Mouse (Mus musculus): ENCODE data around the gene Nanp.

The Nanp gene

GRCm38 (mm10) chr2:151008006-151008405 is 31.2 kb downstream of the Nanp start:
- peaks cover 4% of the 10 kb centered on the region; the same call in 1 of the 2 replicates for H3K27me3 ChIP-seq (ENCODE audit: control insufficient read depth, insufficient read depth, low read length, poor library complexity, severe bottlenecking)
- H3K36me3 ChIP-seq (ENCODE audit: control insufficient read depth, insufficient read depth, low read length, poor library complexity, severe bottlenecking): no peaks in the 10 kb centered on the region
- DNase-seq (ENCODE audit: low read depth, low spot score): no peak

GRCm38 (mm10) chr2:151006281-151006945 is 32.8 kb downstream of the Nanp start:
- peaks cover 4% of the 10 kb centered on the region; the same call in 1 of the 2 replicates for H3K27me3 ChIP-seq (ENCODE audit: control insufficient read depth, insufficient read depth, low read length, poor library complexity, severe bottlenecking)
- DNase-seq (ENCODE audit: low read depth, low spot score): no peak
- no peaks in the 10 kb centered on the region for H3K36me3 ChIP-seq (ENCODE audit: control insufficient read depth, insufficient read depth, low read length, poor library complexity, severe bottlenecking)

GRCm38 (mm10) chr2:151004390-151004789 is 34.8 kb downstream of the Nanp start:
- Histone ChIP-seq H3K27me3 (ENCODE audit: control insufficient read depth, insufficient read depth, low read length, poor library complexity, severe bottlenecking) (peaks cover 4% of the 10 kb centered on the region; the same call in 1 of the 2 replicates), H3K36me3 (ENCODE audit: control insufficient read depth, insufficient read depth, low read length, poor library complexity, severe bottlenecking) (no peaks in the 10 kb centered on the region)
- DNase-seq (ENCODE audit: low read depth, low spot score): no peak

DNA sequence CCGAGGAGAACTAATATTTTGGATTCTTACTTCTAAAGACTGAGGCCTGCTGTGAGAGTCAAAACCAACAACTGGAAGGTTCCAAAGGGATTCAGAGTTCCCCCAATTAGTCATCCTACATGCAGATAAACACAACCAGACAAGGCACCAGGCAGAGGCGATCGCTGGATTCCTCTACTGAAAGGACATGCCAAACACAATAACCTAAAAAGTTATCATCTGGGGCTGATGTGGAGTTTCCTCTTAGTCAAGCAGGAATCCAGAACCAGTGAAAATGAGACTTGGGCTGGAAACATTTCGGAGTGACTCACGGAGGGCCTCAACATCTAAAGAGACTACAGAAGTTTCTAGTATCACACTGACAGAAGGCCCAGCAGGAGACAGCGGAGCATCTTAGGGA is 35.4 kb downstream of the Nanp start:
- H3K36me3 ChIP-seq (ENCODE audit: control insufficient read depth, insufficient read depth, low read length, poor library complexity, severe bottlenecking): no peaks in the 10 kb centered on the region
- no peak for DNase-seq (ENCODE audit: low read depth, low spot score)
- no peaks in the 10 kb centered on the region; the same call in 1 of the 2 replicates for H3K27me3 ChIP-seq (ENCODE audit: control insufficient read depth, insufficient read depth, low read length, poor library complexity, severe bottlenecking)

DNA sequence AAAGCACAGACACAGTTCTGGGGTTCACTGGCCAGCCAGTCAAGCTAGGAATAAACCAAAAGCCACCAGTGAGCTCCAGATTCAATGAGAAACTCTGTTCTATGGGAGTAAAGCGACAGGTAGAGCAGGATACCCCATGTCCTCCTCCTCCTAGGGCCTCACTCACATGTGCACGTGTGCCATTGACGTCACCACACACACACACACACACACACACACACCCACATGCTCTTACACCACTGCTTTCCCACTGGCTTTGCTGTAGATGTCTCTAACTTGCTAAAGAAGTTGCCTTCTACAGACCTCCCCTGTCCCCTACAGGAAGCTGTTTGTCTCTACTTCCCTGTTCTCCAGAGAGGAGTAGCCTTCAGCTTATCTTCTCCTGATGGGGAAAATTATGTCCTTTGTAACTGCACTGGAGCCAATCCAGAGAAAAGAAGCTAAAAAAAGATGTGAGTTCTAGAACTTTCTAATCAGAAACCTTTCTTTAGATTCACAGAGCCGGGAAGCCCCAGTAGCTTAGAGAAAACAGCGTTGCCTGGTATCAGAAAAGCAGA is 37.5 kb downstream of the Nanp start:
- no peak for DNase-seq (ENCODE audit: low read depth, low spot score)
- no peaks in the 10 kb centered on the region for H3K27me3 ChIP-seq (ENCODE audit: control insufficient read depth, insufficient read depth, low read length, poor library complexity, severe bottlenecking)
- H3K36me3 ChIP-seq (ENCODE audit: control insufficient read depth, insufficient read depth, low read length, poor library complexity, severe bottlenecking): no peaks in the 10 kb centered on the region

DNA sequence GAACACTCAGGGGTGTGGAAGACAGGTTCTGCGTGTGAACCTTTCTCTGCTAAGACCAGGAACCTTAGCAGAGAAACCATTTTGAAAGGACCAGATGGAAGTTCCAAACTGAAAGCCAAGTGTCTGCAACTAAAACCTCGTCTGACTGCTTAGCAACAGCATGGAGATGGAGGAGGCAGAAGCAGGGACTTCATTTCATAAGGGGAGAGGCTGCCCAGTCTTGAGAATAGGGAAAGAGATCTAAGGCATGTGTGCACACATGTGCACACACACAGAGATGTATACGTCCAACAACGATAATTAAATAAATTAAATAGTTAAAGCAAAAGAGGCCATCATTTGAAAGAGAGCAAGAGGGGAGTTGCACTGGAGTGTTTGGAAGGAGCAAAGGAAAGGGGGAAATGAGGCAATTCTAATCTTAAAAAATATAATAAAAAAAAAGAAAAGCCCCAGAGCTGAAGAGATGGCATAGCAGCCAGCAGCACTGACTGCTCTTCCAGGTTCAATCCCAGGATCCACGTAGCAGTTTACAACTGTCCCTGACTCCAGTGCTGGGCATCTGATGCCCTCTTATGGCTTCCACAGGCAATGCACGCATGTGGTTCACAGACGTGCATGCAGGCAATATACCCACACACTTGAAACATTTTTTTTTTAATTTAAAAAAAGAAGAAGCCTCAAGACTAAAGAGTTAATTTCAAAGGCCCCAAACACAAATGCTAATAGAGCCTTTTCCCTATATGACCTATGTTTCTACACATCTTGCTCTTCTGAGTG is 38.6 kb downstream of the Nanp start:
- H3K27me3 ChIP-seq (ENCODE audit: control insufficient read depth, insufficient read depth, low read length, poor library complexity, severe bottlenecking): no peaks in the 10 kb centered on the region
- peak; percentile 57 for DNase-seq (ENCODE audit: low read depth, low spot score)
- H3K36me3 ChIP-seq (ENCODE audit: control insufficient read depth, insufficient read depth, low read length, poor library complexity, severe bottlenecking): no peaks in the 10 kb centered on the region

- DNase-seq (ENCODE audit: low read depth, low spot score): no peak
- Histone ChIP-seq H3K36me3 (ENCODE audit: control insufficient read depth, insufficient read depth, low read length, poor library complexity, severe bottlenecking) (no peaks in the 10 kb centered on the region), H3K27me3 (ENCODE audit: control insufficient read depth, insufficient read depth, low read length, poor library complexity, severe bottlenecking) (no peaks in the 10 kb centered on the region)
Observed at GRCm38 (mm10) chr2:150999021-150999420, 40.2 kb downstream of the Nanp start.

DNA sequence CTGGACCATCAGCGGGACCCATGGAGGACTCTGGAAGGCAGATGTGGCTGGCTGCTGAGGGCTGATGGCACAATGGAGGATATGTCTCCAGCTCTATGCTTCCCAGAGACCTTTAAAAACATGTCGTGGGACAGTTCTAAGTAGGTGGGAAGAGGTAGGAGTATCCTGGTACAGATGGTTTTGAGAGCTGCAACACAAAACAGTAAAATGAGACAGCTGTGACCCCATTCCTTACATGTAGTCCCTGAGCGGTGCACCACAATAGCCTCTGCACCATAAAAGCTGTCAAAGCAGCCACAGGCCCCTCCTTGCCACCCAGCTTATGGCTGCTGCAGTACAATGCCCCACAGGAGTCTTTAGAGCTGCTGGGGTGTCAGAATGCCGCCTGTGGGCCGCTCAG is 41.6 kb downstream of the Nanp start:
- DNase-seq (ENCODE audit: low read depth, low spot score): no peak
- Histone ChIP-seq H3K27me3 (ENCODE audit: control insufficient read depth, insufficient read depth, low read length, poor library complexity, severe bottlenecking) (no peaks in the 10 kb centered on the region), H3K36me3 (ENCODE audit: control insufficient read depth, insufficient read depth, low read length, poor library complexity, severe bottlenecking) (no peaks in the 10 kb centered on the region)

GRCm38 (mm10) chr2:150995324-150995723 is 43.9 kb downstream of the Nanp start:
- no peak for DNase-seq (ENCODE audit: low read depth, low spot score)
- Histone ChIP-seq H3K27me3 (ENCODE audit: control insufficient read depth, insufficient read depth, low read length, poor library complexity, severe bottlenecking) (no peaks in the 10 kb centered on the region), H3K36me3 (ENCODE audit: control insufficient read depth, insufficient read depth, low read length, poor library complexity, severe bottlenecking) (no peaks in the 10 kb centered on the region)

GRCm38 (mm10) chr2:150991050-150991449 is 48.1 kb downstream of the Nanp start:
- H3K27me3 ChIP-seq (ENCODE audit: control insufficient read depth, insufficient read depth, low read length, poor library complexity, severe bottlenecking): no peaks in the 10 kb centered on the region
- no peak for DNase-seq (ENCODE audit: low read depth, low spot score)
- H3K36me3 ChIP-seq (ENCODE audit: control insufficient read depth, insufficient read depth, low read length, poor library complexity, severe bottlenecking): no peaks in the 10 kb centered on the region

DNA sequence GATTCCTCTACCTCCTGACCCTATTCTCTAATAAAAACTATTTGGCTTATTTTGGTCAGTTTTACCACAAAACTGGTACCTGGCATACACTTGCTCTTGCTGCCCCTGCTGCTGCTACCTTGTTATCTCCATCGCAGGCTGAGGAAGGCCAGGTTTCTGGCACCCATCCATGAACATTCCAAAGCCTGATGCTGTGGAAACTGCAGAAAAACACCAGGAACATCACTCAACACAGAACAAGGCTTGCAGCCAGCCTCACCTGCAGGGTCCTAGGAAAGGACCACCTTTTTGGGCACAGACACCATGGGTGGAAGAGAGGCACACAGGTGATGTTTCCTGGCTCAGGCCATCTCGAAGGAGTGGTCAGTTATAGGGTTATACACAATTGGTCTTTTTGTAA is 48.7 kb downstream of the Nanp start:
- Histone ChIP-seq H3K36me3 (ENCODE audit: control insufficient read depth, insufficient read depth, low read length, poor library complexity, severe bottlenecking) (no peaks in the 10 kb centered on the region), H3K27me3 (ENCODE audit: control insufficient read depth, insufficient read depth, low read length, poor library complexity, severe bottlenecking) (no peaks in the 10 kb centered on the region)
- no peak for DNase-seq (ENCODE audit: low read depth, low spot score)

DNA sequence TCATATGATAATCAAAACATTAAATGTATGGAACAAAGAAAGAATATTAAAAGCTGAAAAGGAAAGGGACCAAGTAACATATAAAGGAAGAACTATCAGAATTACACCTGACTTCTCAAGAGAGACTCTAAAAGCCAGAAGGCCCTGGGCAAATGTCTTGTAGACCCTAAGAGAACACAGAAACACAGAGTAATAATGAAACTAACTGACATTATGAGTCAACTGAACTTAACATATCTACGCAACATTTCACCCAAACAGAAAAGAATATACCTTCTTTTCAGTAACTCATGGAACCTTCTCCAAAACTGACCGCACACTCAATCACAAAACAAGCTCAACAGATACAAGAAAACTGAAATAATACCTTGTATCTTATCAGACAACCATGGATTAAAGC is 53.8 kb downstream of the Nanp start:
- Histone ChIP-seq H3K27me3 (ENCODE audit: control insufficient read depth, insufficient read depth, low read length, poor library complexity, severe bottlenecking) (no peaks in the 10 kb centered on the region), H3K36me3 (ENCODE audit: control insufficient read depth, insufficient read depth, low read length, poor library complexity, severe bottlenecking) (no peaks in the 10 kb centered on the region)
- DNase-seq (ENCODE audit: low read depth, low spot score): no peak

DNA sequence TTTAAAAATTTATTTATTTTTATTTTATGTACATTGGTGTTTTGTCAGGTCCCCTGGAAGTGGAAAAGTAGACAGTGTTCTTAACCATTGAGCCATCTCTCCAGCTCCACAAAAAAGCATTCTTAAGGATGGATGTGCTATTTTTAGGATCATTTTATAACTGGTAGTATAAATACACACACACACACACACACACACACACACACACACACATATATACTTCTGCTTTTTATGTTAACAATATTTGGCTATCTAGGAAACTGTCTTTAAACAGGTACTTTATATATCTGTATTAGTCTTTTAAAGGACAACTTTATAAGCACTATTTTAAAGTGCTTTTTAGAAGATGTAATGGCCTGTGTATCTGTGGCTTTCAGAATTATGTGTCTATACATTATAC is 57.1 kb downstream of the Nanp start:
- no peak for DNase-seq (ENCODE audit: low read depth, low spot score)
- Histone ChIP-seq H3K36me3 (ENCODE audit: control insufficient read depth, insufficient read depth, low read length, poor library complexity, severe bottlenecking) (no peaks in the 10 kb centered on the region), H3K27me3 (ENCODE audit: control insufficient read depth, insufficient read depth, low read length, poor library complexity, severe bottlenecking) (no peaks in the 10 kb centered on the region)

DNA sequence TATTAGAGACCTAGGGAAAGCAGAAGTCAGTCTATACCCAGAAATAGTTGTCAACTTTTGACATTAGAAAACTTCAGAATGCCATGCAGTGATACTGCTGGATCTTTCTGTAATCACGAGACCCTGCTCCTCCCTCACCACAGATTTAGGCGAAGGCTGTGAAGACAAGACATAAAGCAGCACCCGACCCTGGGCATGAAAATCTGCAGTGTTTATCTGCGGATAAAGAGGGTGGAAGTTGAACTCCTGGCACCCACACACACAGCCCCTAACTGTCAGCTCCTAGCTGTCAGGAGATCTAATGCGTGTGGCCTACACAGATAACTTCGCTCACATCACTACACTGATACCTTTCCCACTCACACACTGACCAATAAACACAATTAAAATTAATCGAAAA is 57.7 kb downstream of the Nanp start:
- Histone ChIP-seq H3K27me3 (ENCODE audit: control insufficient read depth, insufficient read depth, low read length, poor library complexity, severe bottlenecking) (no peaks in the 10 kb centered on the region), H3K36me3 (ENCODE audit: control insufficient read depth, insufficient read depth, low read length, poor library complexity, severe bottlenecking) (no peaks in the 10 kb centered on the region)
- no peak for DNase-seq (ENCODE audit: low read depth, low spot score)

GRCm38 (mm10) chr2:150979861-150980620 is 59.2 kb downstream of the Nanp start:
- DNase-seq (ENCODE audit: low read depth, low spot score): no peak
- Histone ChIP-seq H3K27me3 (ENCODE audit: control insufficient read depth, insufficient read depth, low read length, poor library complexity, severe bottlenecking) (no peaks in the 10 kb centered on the region), H3K36me3 (ENCODE audit: control insufficient read depth, insufficient read depth, low read length, poor library complexity, severe bottlenecking) (no peaks in the 10 kb centered on the region)

Data from splenic B cell, adult 2 months (primary cell).